Mouse (Mus musculus) macrophage (primary cell): ENCODE data around the gene Lnpep. TPM values are rescaled to one million over a fixed set of nuclear protein-coding genes. Genes with fewer than 3 reads are reported as not detected.
A peak's percentile ranks its signal among the peaks of the same experiment; 100 is the strongest.

Experiments used
- H3K27ac ChIP-seq: fragments of 350-480 bp; formaldehyde crosslinking; 2 replicates; pipeline ENCODE4 v1.9.0; 2021
- H3K36me3 ChIP-seq: fragments of 350-480 bp; formaldehyde crosslinking; 2 replicates; pipeline ENCODE4 v1.9.0; 2021; ENCODE audit errors: inconsistent target
- H3K4me3 ChIP-seq: fragments of 350-480 bp; formaldehyde crosslinking; 2 replicates; pipeline ENCODE4 v1.9.0; 2021; ENCODE audit errors: inconsistent target
- H3K79me2 ChIP-seq: fragments of 350-480 bp; formaldehyde crosslinking; 2 replicates; pipeline ENCODE4 v1.9.0; 2021; ENCODE audit errors: inconsistent target
- WGBS: methylation state at CpG from one replicate; pipeline ENCODE4 v1.1.7; 2026; ENCODE audit warnings: inconsistent platforms; ENCODE audit not compliant: missing documents; 5-methylcytosine and 5-hydroxymethylcytosine counted together
- polyA plus RNA-seq: library from polyadenylated mRNA; stranded (reverse); fragments of 250-400 nt; gene quantifications from 3 replicates; pipeline ENCODE4 v1.2.4, GENCODE M21; 2018; ENCODE audit warnings: inconsistent platforms

Gene Lnpep
- polyA plus RNA-seq, 1 experiment from 2014 or later: 22.3 TPM

- H3K4me3 ChIP-seq: peak overlapping the region; percentile 77
- peak overlapping the region; percentile 61 for H3K27ac ChIP-seq
- no peaks in the 10 kb centered on the region for H3K36me3 ChIP-seq
- under 1% methylated on average over 38 of the region's 42 CpGs for WGBS
- H3K79me2 ChIP-seq: peaks cover 52% of the 10 kb centered on the region
These were observed 895 bp downstream of the Lnpep start for GRCm38 (mm10) chr17:17623890-17624420.

GRCm38 (mm10) chr17:17623221-17623889 lies 1.5 kb downstream of the Lnpep start:
- Histone ChIP-seq H3K79me2 (peaks cover 58% of the 10 kb centered on the region), H3K27ac (peak overlapping the region; percentile 61), H3K36me3 (no peaks in the 10 kb centered on the region), H3K4me3 (peak overlapping the region; percentile 77)
- WGBS: 1% methylated on average over 7 of the region's 7 CpGs

GRCm38 (mm10) chr17:17622576-17622975 lies 2.3 kb downstream of the Lnpep start:
- Histone ChIP-seq H3K27ac (no peak overlapping the region), H3K79me2 (peaks cover 66% of the 10 kb centered on the region), H3K36me3 (no peaks in the 10 kb centered on the region), H3K4me3 (peak overlapping the region; percentile 77; the same call in 1 of the 2 replicates)
- WGBS: 100% methylated on average over 1 of the region's 1 CpGs

GRCm38 (mm10) chr17:17621586-17621985 lies 3.3 kb downstream of the Lnpep start:
- H3K79me2 ChIP-seq: peaks cover 76% of the 10 kb centered on the region
- no peak overlapping the region for H3K27ac ChIP-seq
- H3K36me3 ChIP-seq: no peaks in the 10 kb centered on the region
- 92% methylated on average over 3 of the region's 3 CpGs for WGBS
- H3K4me3 ChIP-seq: no peak overlapping the region

DNA sequence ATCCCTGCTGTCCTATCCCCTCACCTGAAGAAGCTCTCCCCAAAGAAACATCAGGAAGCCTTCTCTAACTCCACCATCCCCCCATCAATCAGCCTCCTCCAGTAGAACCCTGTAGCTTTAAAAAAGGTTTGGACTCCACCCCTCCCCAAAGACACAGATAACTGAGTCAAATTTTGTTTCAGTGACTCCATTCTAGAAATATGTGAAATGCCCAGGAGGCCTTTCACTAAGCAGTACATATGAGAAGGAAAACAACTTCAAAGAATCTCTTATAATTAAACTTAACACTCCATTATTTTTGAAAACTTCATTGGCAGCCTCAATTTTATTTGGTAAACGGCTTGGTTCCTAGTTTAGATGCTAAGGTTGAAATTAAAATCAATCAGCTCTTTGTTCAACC lies 6.4 kb downstream of the Lnpep start:
- no peak overlapping the region for H3K27ac ChIP-seq
- no peak overlapping the region for H3K4me3 ChIP-seq
- no peaks in the 10 kb centered on the region for H3K36me3 ChIP-seq
- peaks cover 99% of the 10 kb centered on the region for H3K79me2 ChIP-seq
- 100% methylated on average over 1 of the region's 1 CpGs for WGBS

DNA sequence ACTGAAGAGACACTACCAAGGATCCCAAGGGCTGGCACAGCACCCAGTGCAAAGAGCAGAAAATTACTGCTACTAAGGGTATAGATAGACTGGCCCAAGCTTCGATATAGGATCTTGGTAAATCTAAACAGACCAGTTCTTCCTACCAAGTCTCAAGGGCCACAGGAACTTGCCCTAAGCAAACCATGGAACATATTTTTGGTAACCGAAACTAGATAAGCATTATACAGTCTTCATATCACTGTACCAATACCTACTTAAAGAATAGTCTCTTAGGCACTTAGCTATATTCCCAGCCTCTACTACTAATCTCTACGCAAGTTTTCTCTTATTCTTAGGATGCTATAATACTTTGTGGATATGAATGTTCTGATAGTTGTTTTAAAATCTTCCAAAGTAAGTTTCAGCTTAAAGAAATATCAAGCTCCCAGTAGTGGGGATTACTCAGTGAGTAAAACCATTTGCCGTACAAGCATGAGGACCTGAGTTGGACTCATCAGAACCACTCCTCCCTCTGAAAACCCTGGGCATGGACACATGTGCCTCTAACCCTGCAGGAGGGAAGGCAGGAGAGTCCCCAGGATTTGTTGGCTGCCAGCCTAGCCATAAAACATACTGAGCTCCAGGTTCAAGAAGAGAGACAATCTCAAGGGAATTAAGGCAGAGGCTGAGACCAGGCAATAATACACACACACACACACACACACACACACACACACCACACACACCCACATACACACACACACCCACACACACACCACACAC lies 7.2 kb downstream of the Lnpep start:
- Histone ChIP-seq H3K4me3 (no peak overlapping the region), H3K27ac (no peak overlapping the region), H3K79me2 (peaks cover 99% of the 10 kb centered on the region), H3K36me3 (no peaks in the 10 kb centered on the region)
- WGBS: 95% methylated on average over 4 of the region's 4 CpGs

- Histone ChIP-seq H3K79me2 (peaks cover 100% of the 10 kb centered on the region), H3K4me3 (no peak overlapping the region), H3K36me3 (no peaks in the 10 kb centered on the region), H3K27ac (no peak overlapping the region)
- WGBS: 81% methylated on average over 2 of the region's 2 CpGs
These were observed 12.5 kb downstream of the Lnpep start for GRCm38 (mm10) chr17:17612336-17612735.

DNA sequence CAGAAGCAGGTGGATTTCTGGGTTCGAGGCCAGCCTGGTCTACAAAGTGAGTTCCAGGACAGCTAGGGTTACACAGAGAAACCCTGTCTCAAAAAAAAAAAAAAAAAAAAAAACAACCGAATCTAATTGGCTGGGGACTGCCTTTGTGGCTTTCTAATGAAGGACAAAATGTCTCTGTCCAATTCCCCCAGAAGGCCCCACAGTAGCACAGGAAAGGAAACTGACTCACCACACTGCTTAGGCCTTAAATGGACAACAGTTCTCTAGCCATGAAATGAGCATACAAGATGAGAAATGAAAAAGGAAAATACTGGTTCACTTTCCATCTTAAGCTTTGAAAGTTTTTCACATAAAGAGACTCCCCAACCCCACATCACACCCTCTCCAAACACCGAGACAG lies 15.3 kb downstream of the Lnpep start:
- no peak overlapping the region for H3K4me3 ChIP-seq
- peak overlapping the region; percentile 51 for H3K27ac ChIP-seq
- H3K36me3 ChIP-seq: no peaks in the 10 kb centered on the region
- H3K79me2 ChIP-seq: peaks cover 100% of the 10 kb centered on the region
- WGBS: 72% methylated on average over 2 of the region's 3 CpGs

DNA sequence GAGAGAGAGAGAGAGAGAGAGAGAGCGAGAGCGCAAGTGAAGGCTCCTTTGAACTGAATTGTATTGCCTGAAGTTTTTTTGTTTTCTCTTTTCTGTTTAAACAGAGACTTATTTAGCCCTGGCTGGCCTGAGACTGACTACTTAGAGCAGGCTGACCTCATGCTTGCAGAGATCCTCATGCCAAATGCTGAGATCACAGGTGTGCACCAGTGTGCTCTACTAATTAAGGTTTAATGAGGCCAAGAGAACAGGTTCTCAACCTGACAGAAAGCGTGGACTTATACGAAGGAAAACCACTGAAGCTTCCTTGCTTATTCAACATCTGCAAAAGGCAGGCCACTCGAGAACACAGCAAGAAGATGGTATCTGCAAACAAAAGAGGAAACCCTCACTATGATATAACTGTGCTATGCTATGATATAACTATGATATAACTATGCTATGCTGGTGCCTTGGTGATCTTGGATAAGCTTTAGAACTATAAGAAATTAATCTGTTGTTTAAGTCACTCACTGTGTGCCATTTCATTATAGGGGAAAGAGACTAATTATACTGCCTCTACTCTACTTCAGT lies 16.3 kb downstream of the Lnpep start:
- no peak overlapping the region for H3K27ac ChIP-seq
- WGBS: 15% methylated on average over 3 of the region's 5 CpGs

GRCm38 (mm10) chr17:17604554-17604953 lies 20.3 kb downstream of the Lnpep start:
- Histone ChIP-seq H3K79me2 (peaks cover 100% of the 10 kb centered on the region), H3K27ac (no peak overlapping the region), H3K4me3 (no peak overlapping the region), H3K36me3 (no peaks in the 10 kb centered on the region)
- WGBS: 89% methylated on average over 2 of the region's 2 CpGs

More for the DNA sequence above, 16.3 kb downstream of the Lnpep start:
- Histone ChIP-seq H3K4me3 (no peak overlapping the region), H3K79me2 (peaks cover 100% of the 10 kb centered on the region), H3K36me3 (no peaks in the 10 kb centered on the region)

DNA sequence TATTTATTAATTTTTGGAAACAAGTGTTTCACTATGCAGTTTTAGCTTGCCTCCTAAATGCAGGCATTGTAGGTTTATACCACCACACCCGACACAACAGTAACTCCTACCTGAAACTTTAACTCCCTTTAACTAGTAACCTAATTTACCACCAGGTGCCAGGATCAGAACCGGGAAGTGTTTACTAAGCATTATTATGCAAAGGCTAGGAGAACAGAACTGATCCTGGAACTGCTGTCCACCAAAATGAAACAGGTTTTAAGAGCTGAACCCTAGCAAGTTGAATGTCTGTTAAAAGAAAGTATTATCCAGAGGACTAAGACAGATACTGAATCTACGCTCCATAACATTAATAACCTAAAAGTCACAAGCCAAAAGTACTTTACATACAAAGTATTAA lies 21.2 kb downstream of the Lnpep start:
- Histone ChIP-seq H3K79me2 (peaks cover 100% of the 10 kb centered on the region), H3K4me3 (no peak overlapping the region), H3K36me3 (no peaks in the 10 kb centered on the region), H3K27ac (no peak overlapping the region)
- 87% methylated on average over 3 of the region's 3 CpGs for WGBS

- Histone ChIP-seq H3K27ac (no peak overlapping the region), H3K36me3 (no peaks in the 10 kb centered on the region), H3K79me2 (peaks cover 100% of the 10 kb centered on the region), H3K4me3 (no peak overlapping the region)
These were observed 22.1 kb downstream of the Lnpep start for GRCm38 (mm10) chr17:17602786-17603185.

DNA sequence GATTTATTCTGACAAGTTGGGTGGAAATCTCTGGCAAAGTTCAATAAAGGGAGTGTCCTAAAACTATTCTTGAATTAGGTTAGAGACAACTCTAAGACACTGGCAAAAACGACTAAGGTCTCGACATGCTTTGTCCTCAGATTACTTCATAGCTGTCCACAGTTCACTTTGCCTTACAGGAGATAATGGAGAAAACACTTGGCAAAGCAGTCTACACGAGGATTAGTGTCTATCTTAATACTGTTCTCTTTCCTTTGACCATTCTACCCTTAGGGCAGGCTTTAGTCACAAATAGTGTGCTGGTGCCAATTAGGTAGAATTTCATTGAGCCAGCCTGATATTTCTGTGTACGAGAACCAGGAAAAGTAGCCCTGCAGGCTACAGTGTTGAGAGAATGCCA lies 22.5 kb downstream of the Lnpep start:
- Histone ChIP-seq H3K4me3 (no peak overlapping the region), H3K79me2 (peaks cover 100% of the 10 kb centered on the region), H3K36me3 (no peaks in the 10 kb centered on the region), H3K27ac (no peak overlapping the region)
- 84% methylated on average over 4 of the region's 4 CpGs for whole genome bisulfite sequencing

- H3K4me3 ChIP-seq: no peak overlapping the region
- H3K79me2 ChIP-seq: peaks cover 100% of the 10 kb centered on the region
- peak overlapping the region; percentile 71 for H3K27ac ChIP-seq
- H3K36me3 ChIP-seq: no peaks in the 10 kb centered on the region
- 0% methylated on average over 3 of the region's 3 CpGs for WGBS
These were observed 24.0 kb downstream of the Lnpep start for GRCm38 (mm10) chr17:17600804-17601252.

- Histone ChIP-seq H3K36me3 (no peaks in the 10 kb centered on the region), H3K27ac (peak overlapping the region; percentile 71), H3K4me3 (no peak overlapping the region), H3K79me2 (peaks cover 100% of the 10 kb centered on the region)
- 0% methylated on average over 1 of the region's 1 CpGs for WGBS
These were observed 24.8 kb downstream of the Lnpep start for GRCm38 (mm10) chr17:17600001-17600400.
